Mouse (Mus musculus) neural tube, embryonic 13.5 days (tissue): ENCODE measurements around the gene Gnl2. TPM values are rescaled to one million over a fixed set of nuclear protein-coding genes. Genes with fewer than 3 reads are reported as not detected.

Source experiments
- ATAC-seq: fragments of 200-750 bp; cut with Nextera tagmentation; 2 replicates; pipeline ENCODE4 v1.8.0; 2017; ENCODE audit warnings: low read depth, mild to moderate bottlenecking, moderate TSS enrichment, moderate library complexity
- H3K27ac ChIP-seq: fragments of 300-500 bp; sonication (generic); replicated peaks from 2 replicates; pipeline ENCODE4 v1.5.1; 2015; ENCODE audit warnings: moderate library complexity, mild to moderate bottlenecking, inconsistent platforms
- H3K27me3 ChIP-seq: fragments of 300-500 bp; sonication (generic); 2 replicates; pipeline ENCODE4 v1.6.1; 2015; ENCODE audit warnings: mild to moderate bottlenecking, inconsistent platforms
- H3K36me3 ChIP-seq: fragments of 300-500 bp; sonication (generic); 2 replicates; pipeline ENCODE4 v1.6.1; 2015; ENCODE audit warnings: mild to moderate bottlenecking, inconsistent platforms
- H3K4me1 ChIP-seq: fragments of 300-500 bp; sonication (generic); replicated peaks from 2 replicates; pipeline ENCODE4 v1.6.1; 2015; ENCODE audit warnings: inconsistent platforms
- H3K4me2 ChIP-seq: fragments of 300-500 bp; sonication (generic); 2 replicates; pipeline ENCODE4 v1.6.1; 2015; ENCODE audit warnings: inconsistent platforms, mild to moderate bottlenecking, moderate library complexity
- H3K4me3 ChIP-seq: fragments of 300-500 bp; sonication (generic); 2 replicates; pipeline ENCODE4 v1.5.1; 2015; ENCODE audit warnings: mild to moderate bottlenecking, inconsistent platforms
- H3K9ac ChIP-seq: fragments of 300-500 bp; sonication (generic); 2 replicates; pipeline ENCODE4 v1.6.1; 2015; ENCODE audit warnings: moderate library complexity, mild to moderate bottlenecking, inconsistent platforms
- H3K9me3 ChIP-seq: fragments of 300-500 bp; sonication (generic); 2 replicates; pipeline ENCODE4 v1.6.1; 2016; ENCODE audit warnings: inconsistent platforms
- WGBS: fragments of 180-500 bp; shearing (Covaris S2); methylation state at CpG from one replicate; pipeline ENCODE4 v1.1.7; 2015; 5-methylcytosine and 5-hydroxymethylcytosine counted together
- polyA plus RNA-seq: library from polyadenylated mRNA; unstranded; fragments of >200 nt; fragmentation: Nextera tagmentation; extraction: Ambion mirVana; gene quantifications from 2 replicates; pipeline ENCODE4 v1.2.1, GENCODE M21; 2015

The Gnl2 gene
- polyA plus RNA-seq, 1 experiment from 2014 or later = 91.6 TPM

DNA sequence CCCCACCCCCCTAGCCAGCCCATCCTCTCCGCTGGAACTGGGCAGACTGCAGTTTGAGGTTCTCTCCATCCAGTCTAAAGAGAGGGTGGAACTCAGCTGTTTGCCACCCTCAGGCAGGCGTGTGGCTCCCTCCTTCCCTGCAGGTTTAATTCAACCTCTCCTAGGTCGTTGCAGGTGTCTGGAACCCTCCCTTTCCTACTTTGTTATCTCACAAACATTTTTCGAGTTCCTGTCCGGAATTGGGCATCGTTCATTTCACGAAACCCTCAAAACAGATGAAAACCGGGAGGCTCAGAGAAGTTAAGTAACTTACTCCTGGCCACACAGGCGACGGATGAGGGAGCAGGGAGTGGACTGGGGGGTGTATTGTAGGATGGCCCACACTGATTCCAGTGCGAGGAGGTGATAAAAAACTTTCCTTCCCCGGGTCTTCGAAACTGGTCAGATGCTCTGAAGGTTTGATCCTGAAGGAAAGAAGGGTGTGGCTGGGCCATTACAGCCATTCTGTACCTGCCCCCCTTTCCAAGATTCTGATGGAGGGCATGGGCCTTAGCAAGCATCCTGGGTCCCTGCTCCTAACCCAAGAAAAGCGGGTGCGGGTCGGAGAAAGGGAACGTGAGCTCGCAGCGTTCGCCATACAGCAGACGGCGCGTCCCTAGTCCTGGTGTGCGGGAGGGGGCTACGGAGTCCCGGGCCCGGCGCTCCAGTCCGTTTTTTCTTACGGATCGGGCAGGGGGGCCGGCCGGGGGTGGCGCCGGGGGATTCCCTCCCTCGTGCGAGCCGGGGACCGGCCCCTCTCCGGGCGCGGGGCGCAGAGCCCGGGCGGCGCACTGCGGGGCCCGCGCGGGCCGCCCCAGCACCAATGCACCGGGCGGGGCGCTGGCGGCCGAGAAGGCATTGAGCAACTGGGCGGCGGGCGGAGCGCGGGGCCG lies 30.4 kb upstream of the Gnl2 start, which contains the start of gene Rspo1:
TSS of gene Rspo1 (plus strand) at position 760 of the 932 bp plus-strand sequence.
- no peaks in the 10 kb centered on the region for H3K36me3 ChIP-seq
- peak within 1 kb of the TSS; percentile 58 for H3K9ac ChIP-seq
- H3K4me3 ChIP-seq = peak within 1 kb of the TSS; percentile 36
- no peak within 1 kb of the TSS for H3K27ac ChIP-seq
- peak within 1 kb of the TSS; percentile 55 for H3K4me2 ChIP-seq
- no peaks in the 10 kb centered on the region for H3K9me3 ChIP-seq
- H3K4me1 ChIP-seq = peaks cover 40% of the 10 kb centered on the region
- 1% methylated on average over 39 of the region's 62 CpGs for WGBS
- 0 out of 2 replicates have a peak, but pooled peaks have one; percentile 32 for ATAC-seq
- peaks cover 98% of the 10 kb centered on the region for H3K27me3 ChIP-seq

GRCm38 (mm10) chr4:124986739-124987710 lies 29.4 kb upstream of the Gnl2 start:
- H3K27me3 ChIP-seq = peaks cover 99% of the 10 kb centered on the region
- H3K9ac ChIP-seq = peak overlapping the region; percentile 58
- H3K4me3 ChIP-seq = peak overlapping the region; percentile 36
- no peak for ATAC-seq
- peaks cover 40% of the 10 kb centered on the region for H3K4me1 ChIP-seq
- 2% methylated on average over 51 of the region's 51 CpGs for WGBS
- no peaks in the 10 kb centered on the region for H3K36me3 ChIP-seq
- no peak overlapping the region for H3K27ac ChIP-seq
- H3K9me3 ChIP-seq = no peaks in the 10 kb centered on the region
- H3K4me2 ChIP-seq = peak overlapping the region; percentile 55

DNA sequence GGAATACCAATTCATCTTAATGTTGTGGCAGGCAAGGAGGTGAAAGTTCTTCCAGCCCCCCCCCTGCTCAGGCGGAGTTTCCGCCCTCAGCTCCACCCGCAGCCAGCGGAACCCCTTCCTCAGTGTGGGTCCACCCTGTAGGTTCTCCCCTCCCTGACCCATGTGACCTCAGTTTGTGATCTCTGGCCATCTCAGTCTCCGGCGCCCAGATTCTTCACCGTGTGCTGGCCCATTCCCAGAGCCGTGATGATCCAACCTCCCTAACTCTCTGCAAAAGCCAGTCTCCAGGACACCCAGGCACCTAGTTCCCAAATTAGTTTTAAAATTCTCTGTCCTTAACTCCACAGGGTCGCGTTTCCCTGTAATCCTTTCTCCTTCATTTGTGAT lies 28.7 kb upstream of the Gnl2 start:
- no peak overlapping the region for H3K27ac ChIP-seq
- peaks cover 92% of the 10 kb centered on the region for H3K27me3 ChIP-seq
- ATAC-seq = 0 out of 2 replicates have a peak, but pooled peaks have one; percentile 19
- H3K4me3 ChIP-seq = no peak overlapping the region
- H3K4me1 ChIP-seq = peaks cover 40% of the 10 kb centered on the region
- no peaks in the 10 kb centered on the region for H3K9me3 ChIP-seq
- H3K36me3 ChIP-seq = no peaks in the 10 kb centered on the region
- H3K4me2 ChIP-seq = no peak overlapping the region
- WGBS = 5% methylated on average over 10 of the region's 10 CpGs
- no peak overlapping the region for H3K9ac ChIP-seq

DNA sequence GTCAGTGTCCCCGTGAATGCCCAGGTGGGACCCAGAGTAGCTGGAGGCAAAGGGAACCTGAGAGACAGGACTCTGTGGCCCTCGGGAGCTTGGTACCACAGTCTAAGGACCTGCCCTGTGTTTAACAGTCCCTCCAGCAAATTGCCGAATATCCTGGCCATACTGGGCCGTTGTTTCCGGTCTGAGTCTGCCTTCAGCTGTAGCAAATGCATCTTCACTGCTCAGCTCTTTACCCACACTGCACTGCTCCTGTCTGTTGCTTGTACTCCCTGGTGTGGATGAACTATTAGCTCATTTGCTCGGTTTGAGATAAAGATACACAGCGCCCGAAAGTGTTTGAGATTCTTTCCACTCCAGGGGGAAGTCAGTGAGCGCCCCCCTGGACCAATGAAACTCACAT lies 28.0 kb upstream of the Gnl2 start:
- ATAC-seq = no peak
- Histone ChIP-seq H3K4me1 (peaks cover 40% of the 10 kb centered on the region), H3K27ac (no peak overlapping the region), H3K9ac (no peak overlapping the region), H3K4me2 (peak overlapping the region; percentile 13; the same call in 1 of the 2 replicates), H3K27me3 (peaks cover 85% of the 10 kb centered on the region), H3K4me3 (no peak overlapping the region), H3K36me3 (no peaks in the 10 kb centered on the region), H3K9me3 (no peaks in the 10 kb centered on the region)
- WGBS = 23% methylated on average over 9 of the region's 9 CpGs

GRCm38 (mm10) chr4:124989787-124990253 lies 26.6 kb upstream of the Gnl2 start:
- Histone ChIP-seq H3K4me1 (peaks cover 35% of the 10 kb centered on the region), H3K36me3 (no peaks in the 10 kb centered on the region), H3K9ac (0 out of 2 replicates have a peak overlapping the region, but pooled peaks have one; percentile 36)

GRCm38 (mm10) chr4:124990325-124990724 lies 26.1 kb upstream of the Gnl2 start:
- ATAC-seq = no peak
- WGBS = 3% methylated on average over 7 of the region's 7 CpGs
- H3K9me3 ChIP-seq = no peaks in the 10 kb centered on the region
- H3K4me1 ChIP-seq = peaks cover 33% of the 10 kb centered on the region
- peaks cover 66% of the 10 kb centered on the region for H3K27me3 ChIP-seq
- H3K27ac ChIP-seq = no peak overlapping the region
- H3K9ac ChIP-seq = 0 out of 2 replicates have a peak overlapping the region, but pooled peaks have one; percentile 36
- no peaks in the 10 kb centered on the region for H3K36me3 ChIP-seq
- H3K4me3 ChIP-seq = no peak overlapping the region
- peak overlapping the region; percentile 9; the same call in 1 of the 2 replicates for H3K4me2 ChIP-seq

More at GRCm38 (mm10) chr4:124989787-124990253, 26.6 kb upstream of the Gnl2 start:
- H3K4me2 ChIP-seq = peak overlapping the region; percentile 9; the same call in 1 of the 2 replicates
- H3K4me3 ChIP-seq = no peak overlapping the region
- H3K9me3 ChIP-seq = no peaks in the 10 kb centered on the region
- peaks cover 71% of the 10 kb centered on the region for H3K27me3 ChIP-seq
- WGBS = 2% methylated on average over 20 of the region's 20 CpGs
- no peak; the same call in 1 of the 2 replicates for ATAC-seq
- H3K27ac ChIP-seq = no peak overlapping the region

GRCm38 (mm10) chr4:124997479-124998147 lies 18.8 kb upstream of the Gnl2 start:
- no peaks in the 10 kb centered on the region for H3K27me3 ChIP-seq
- H3K9me3 ChIP-seq = no peaks in the 10 kb centered on the region
- H3K27ac ChIP-seq = no peak overlapping the region
- no peak for ATAC-seq
- no peak overlapping the region for H3K9ac ChIP-seq
- H3K36me3 ChIP-seq = no peaks in the 10 kb centered on the region
- no peak overlapping the region for H3K4me3 ChIP-seq
- no peak overlapping the region for H3K4me2 ChIP-seq
- WGBS = 78% methylated on average over 10 of the region's 10 CpGs
- no peaks in the 10 kb centered on the region for H3K4me1 ChIP-seq

GRCm38 (mm10) chr4:124999548-124999947 lies 16.8 kb upstream of the Gnl2 start:
- Histone ChIP-seq H3K27me3 (peaks cover under 1% of the 10 kb centered on the region; the same call in 1 of the 2 replicates), H3K9me3 (no peaks in the 10 kb centered on the region), H3K4me2 (no peak overlapping the region), H3K27ac (no peak overlapping the region), H3K36me3 (no peaks in the 10 kb centered on the region), H3K4me1 (no peaks in the 10 kb centered on the region), H3K9ac (no peak overlapping the region), H3K4me3 (no peak overlapping the region)
- 81% methylated on average over 3 of the region's 3 CpGs for whole genome bisulfite sequencing
- no peak for ATAC-seq

- Histone ChIP-seq H3K4me1 (0 out of 2 replicates have a peak, but pooled peaks cover 3% of the 10 kb centered on the region), H3K27ac (no peak overlapping the region), H3K27me3 (peaks cover 31% of the 10 kb centered on the region), H3K36me3 (no peaks in the 10 kb centered on the region), H3K9me3 (no peaks in the 10 kb centered on the region), H3K4me3 (no peak overlapping the region), H3K9ac (no peak overlapping the region), H3K4me2 (no peak overlapping the region)
- no peak for ATAC-seq
- 84% methylated on average over 8 of the region's 8 CpGs for WGBS
Measured at GRCm38 (mm10) chr4:125002978-125003377, 13.4 kb upstream of the Gnl2 start.

DNA sequence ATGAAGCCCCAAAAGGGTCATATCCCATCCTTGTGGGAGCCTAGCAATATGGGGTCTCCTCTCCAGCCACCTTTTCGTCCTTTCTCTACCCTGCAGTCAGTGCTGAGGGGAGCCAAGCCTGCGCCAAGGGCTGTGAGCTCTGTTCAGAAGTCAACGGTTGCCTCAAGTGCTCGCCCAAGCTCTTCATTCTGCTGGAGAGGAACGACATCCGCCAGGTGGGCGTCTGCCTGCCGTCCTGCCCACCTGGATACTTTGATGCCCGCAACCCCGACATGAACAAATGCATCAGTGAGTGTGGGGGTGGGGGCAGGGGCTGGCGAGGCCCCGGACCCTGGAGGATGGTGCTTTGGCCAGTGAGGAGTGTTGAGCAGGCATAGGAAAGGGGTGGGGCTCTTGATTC lies 11.5 kb upstream of the Gnl2 start:
- Histone ChIP-seq H3K4me1 (0 out of 2 replicates have a peak, but pooled peaks cover 3% of the 10 kb centered on the region), H3K4me3 (no peak overlapping the region), H3K4me2 (no peak overlapping the region), H3K36me3 (no peaks in the 10 kb centered on the region), H3K9ac (no peak overlapping the region), H3K9me3 (no peaks in the 10 kb centered on the region), H3K27ac (no peak overlapping the region), H3K27me3 (peaks cover 31% of the 10 kb centered on the region)
- 49% methylated on average over 12 of the region's 12 CpGs for WGBS
- ATAC-seq = no peak

DNA sequence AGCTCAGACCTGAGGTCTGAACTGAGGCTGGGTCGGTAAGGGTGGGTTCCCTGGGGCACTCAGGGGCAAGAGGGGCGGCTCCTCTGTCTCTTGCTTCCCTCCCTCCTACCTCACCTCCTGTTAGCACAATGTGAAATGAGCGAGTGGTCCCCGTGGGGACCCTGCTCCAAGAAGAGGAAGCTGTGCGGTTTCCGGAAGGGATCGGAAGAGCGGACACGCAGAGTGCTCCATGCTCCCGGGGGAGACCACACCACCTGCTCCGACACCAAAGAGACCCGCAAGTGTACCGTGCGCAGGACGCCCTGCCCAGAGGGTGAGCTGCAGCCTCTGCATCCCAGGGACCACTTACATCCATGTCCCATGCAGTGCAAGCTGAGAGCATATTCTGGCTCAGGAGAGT lies 8.9 kb upstream of the Gnl2 start:
- H3K9ac ChIP-seq = no peak overlapping the region
- H3K27ac ChIP-seq = no peak overlapping the region
- peak; percentile 19; the same call in 1 of the 2 replicates for ATAC-seq
- 0 out of 2 replicates have a peak overlapping the region, but pooled peaks have one; percentile 4 for H3K4me2 ChIP-seq
- H3K27me3 ChIP-seq = peaks cover 31% of the 10 kb centered on the region
- H3K36me3 ChIP-seq = no peaks in the 10 kb centered on the region
- no peak overlapping the region for H3K4me3 ChIP-seq
- H3K4me1 ChIP-seq = 0 out of 2 replicates have a peak, but pooled peaks cover 3% of the 10 kb centered on the region
- H3K9me3 ChIP-seq = no peaks in the 10 kb centered on the region
- WGBS = 42% methylated on average over 15 of the region's 15 CpGs
